In genomic region chr4:134922111-134922924, GRCm38 (mm10) we compare ENCODE assay signal across 8 mouse cellular contexts. TPM values are rescaled to one million over a fixed set of nuclear protein-coding genes. Genes with fewer than 3 reads are reported as not detected.
DNase-seq lines count a peak whose midpoint lies in the region; ATAC-seq and TF ChIP-seq lines count a peak whose summit lies in the region.

No protein-coding gene starts in this region.

- H3K36me3 ChIP-seq in lung, embryonic 14.5 days (ENCODE audit: insufficient read depth) = peaks cover 29% of the 10 kb centered on the region
- peaks cover 21% of the 10 kb centered on the region for H3K36me3 ChIP-seq in embryonic facial prominence, embryonic 13.5 days
- H3K36me3 ChIP-seq in hindbrain, embryonic 14.5 days (replicated peaks; ENCODE audit: control insufficient read depth, insufficient read depth) = peaks cover 30% of the 10 kb centered on the region
- H3K36me3 ChIP-seq in midbrain, embryonic 15.5 days (replicated peaks) = peaks cover 20% of the 10 kb centered on the region

- 58% methylated on average over 10 of the region's 10 CpGs for WGBS in lung, embryonic 14.5 days
- 54% methylated on average over 10 of the region's 10 CpGs for WGBS in embryonic facial prominence, embryonic 13.5 days
- 61% methylated on average over 10 of the region's 10 CpGs for WGBS in hindbrain, embryonic 14.5 days
- 61% methylated on average over 10 of the region's 10 CpGs for WGBS in midbrain, embryonic 15.5 days

- H3K9ac ChIP-seq in lung, embryonic 14.5 days = peak overlapping the region; percentile 57
- peak overlapping the region; percentile 99 for H3K9ac ChIP-seq in embryonic facial prominence, embryonic 13.5 days
- peak overlapping the region; percentile 97 for H3K9ac ChIP-seq in hindbrain, embryonic 14.5 days
- peak overlapping the region; percentile 54 for H3K9ac ChIP-seq in midbrain, embryonic 15.5 days

- H3K27ac ChIP-seq in lung, embryonic 14.5 days (ENCODE audit: low read depth) = peak overlapping the region; percentile 91
- peak overlapping the region; percentile 96 for H3K27ac ChIP-seq in embryonic facial prominence, embryonic 13.5 days
- peak overlapping the region; percentile 95 for H3K27ac ChIP-seq in hindbrain, embryonic 14.5 days
- H3K27ac ChIP-seq in midbrain, embryonic 15.5 days = peak overlapping the region; percentile 87

- H3K9me3 ChIP-seq in lung, embryonic 14.5 days (ENCODE audit: low read depth, low read length) = no peaks in the 10 kb centered on the region
- H3K9me3 ChIP-seq in embryonic facial prominence, embryonic 13.5 days = no peaks in the 10 kb centered on the region
- H3K9me3 ChIP-seq in hindbrain, embryonic 14.5 days (ENCODE audit: control insufficient read depth, low read length) = no peaks in the 10 kb centered on the region
- no peaks in the 10 kb centered on the region for H3K9me3 ChIP-seq in midbrain, embryonic 15.5 days

- peak overlapping the region; percentile 99 for H3K4me3 ChIP-seq in lung, embryonic 14.5 days (ENCODE audit: low read depth, low read length)
- peak overlapping the region; percentile 100 for H3K4me3 ChIP-seq in embryonic facial prominence, embryonic 13.5 days
- peak overlapping the region; percentile 100 for H3K4me3 ChIP-seq in hindbrain, embryonic 14.5 days (replicated peaks; ENCODE audit: low read length)
- peak overlapping the region; percentile 68 for H3K4me3 ChIP-seq in midbrain, embryonic 15.5 days

- ATAC-seq in lung, embryonic 14.5 days (ENCODE audit: insufficient read depth) = peak; percentile 5; the same call in 1 of the 2 replicates
- no peak for ATAC-seq in embryonic facial prominence, embryonic 13.5 days (ENCODE audit: insufficient number of reproducible peaks, insufficient read depth, low FRiP score, low TSS enrichment, low read depth)
- no peak for ATAC-seq in hindbrain, embryonic 14.5 days (ENCODE audit: low FRiP score)
- no peak for ATAC-seq in midbrain, embryonic 15.5 days (replicated peaks)

- DNase-seq in lung, embryonic 14.5 days = no peak
- no peak for DNase-seq in lung, postnatal 25 days (ENCODE audit: low spot score)
- DNase-seq in hindbrain, embryonic 14.5 days (ENCODE audit: low spot score) = no peak
- no peak for DNase-seq in layer of hippocampus, postnatal 14 days (ENCODE audit: low spot score in 2 of 2)
- no peak for DNase-seq in gastrocnemius, postnatal 25 days
- DNase-seq in kidney, postnatal 4 days = no peak

- no peaks in the 10 kb centered on the region for H3K27me3 ChIP-seq in lung, embryonic 14.5 days (ENCODE audit: insufficient read depth, low read length)
- H3K27me3 ChIP-seq in embryonic facial prominence, embryonic 13.5 days = no peaks in the 10 kb centered on the region
- no peaks in the 10 kb centered on the region for H3K27me3 ChIP-seq in hindbrain, embryonic 14.5 days (ENCODE audit: control insufficient read depth, insufficient read depth, low read length)
- no peaks in the 10 kb centered on the region for H3K27me3 ChIP-seq in midbrain, embryonic 15.5 days (replicated peaks)

- peaks cover 10% of the 10 kb centered on the region for H3K4me1 ChIP-seq in lung, embryonic 14.5 days (ENCODE audit: insufficient read depth)
- H3K4me1 ChIP-seq in embryonic facial prominence, embryonic 13.5 days = peaks cover 21% of the 10 kb centered on the region
- H3K4me1 ChIP-seq in hindbrain, embryonic 14.5 days (replicated peaks; ENCODE audit: control insufficient read depth, insufficient read depth, low read length) = peaks cover 26% of the 10 kb centered on the region
- H3K4me1 ChIP-seq in midbrain, embryonic 15.5 days = peaks cover 31% of the 10 kb centered on the region

- TF ChIP-seq CTCF in lung, embryonic 14.5 days (IDR thresholded peaks at IDR 0.05; ENCODE audit: low read depth) = no peak

- peak overlapping the region; percentile 75 for H3K4me2 ChIP-seq in lung, embryonic 14.5 days
- peak overlapping the region; percentile 69 for H3K4me2 ChIP-seq in embryonic facial prominence, embryonic 13.5 days
- H3K4me2 ChIP-seq in hindbrain, embryonic 14.5 days (replicated peaks) = peak overlapping the region; percentile 97
- peak overlapping the region; percentile 77 for H3K4me2 ChIP-seq in midbrain, embryonic 15.5 days

RNA-seq across cellular contexts. Expression of gene Rsrp1, which starts 1.1 kb away (rescaled TPM):
- 341 and 344 TPM in 2 replicates for polyA plus RNA-seq in lung, embryonic 14.5 days (2014; fragmentation: Nextera tagmentation; extraction: Ambion mirVana)
- 512 and 574 TPM in 2 replicates for polyA plus RNA-seq in embryonic facial prominence, embryonic 13.5 days (2015; fragmentation: Nextera tagmentation; extraction: Ambion mirVana)
- polyA plus RNA-seq in hindbrain, embryonic 14.5 days (2014; fragmentation: Nextera tagmentation; extraction: Ambion mirVana) = 405 and 417 TPM in 2 replicates
- 559 and 566 TPM in 2 replicates for polyA plus RNA-seq in midbrain, embryonic 15.5 days (2015; fragmentation: Nextera tagmentation; extraction: Ambion mirVana)
- total RNA-seq in layer of hippocampus, postnatal 14 days (2021) = 100 to 1,000 TPM; 241 to 268 TPM
- 100 to 1,000 TPM; 155 to 161 TPM for total RNA-seq in gastrocnemius, postnatal 25 days (2021)

RNA-seq across cellular contexts. Expression of gene Tmem50a, which starts 7.5 kb away (rescaled TPM):
- polyA plus RNA-seq in lung, embryonic 14.5 days (2014; fragmentation: Nextera tagmentation; extraction: Ambion mirVana) = 151 and 155 TPM in 2 replicates
- polyA plus RNA-seq in embryonic facial prominence, embryonic 13.5 days (2015; fragmentation: Nextera tagmentation; extraction: Ambion mirVana) = 172 and 199 TPM in 2 replicates
- polyA plus RNA-seq in hindbrain, embryonic 14.5 days (2014; fragmentation: Nextera tagmentation; extraction: Ambion mirVana) = 197 and 203 TPM in 2 replicates
- 203 and 218 TPM in 2 replicates for polyA plus RNA-seq in midbrain, embryonic 15.5 days (2015; fragmentation: Nextera tagmentation; extraction: Ambion mirVana)
- 100 to 1,000 TPM; 112 TPM for total RNA-seq in layer of hippocampus, postnatal 14 days (2021)
- total RNA-seq in gastrocnemius, postnatal 25 days (2021) = 10 to 100 TPM; 25.7 to 32.2 TPM

RNA-seq across cellular contexts. Expression of gene Syf2, which starts 8.4 kb away (rescaled TPM):
- polyA plus RNA-seq in lung, embryonic 14.5 days (2014; fragmentation: Nextera tagmentation; extraction: Ambion mirVana) = 59.6 and 63.2 TPM in 2 replicates
- polyA plus RNA-seq in embryonic facial prominence, embryonic 13.5 days (2015; fragmentation: Nextera tagmentation; extraction: Ambion mirVana) = 78.7 and 88.4 TPM in 2 replicates
- 47.7 and 50.2 TPM in 2 replicates for polyA plus RNA-seq in hindbrain, embryonic 14.5 days (2014; fragmentation: Nextera tagmentation; extraction: Ambion mirVana)
- 58.6 and 60.5 TPM in 2 replicates for polyA plus RNA-seq in midbrain, embryonic 15.5 days (2015; fragmentation: Nextera tagmentation; extraction: Ambion mirVana)
- total RNA-seq in layer of hippocampus, postnatal 14 days (2021) = 10 to 100 TPM; 42.6 to 43.8 TPM
- 10 to 100 TPM; 32.7 to 34.8 TPM for total RNA-seq in gastrocnemius, postnatal 25 days (2021)

RNA-seq across cellular contexts. Expression of gene Rhd, which starts 58.0 kb away (rescaled TPM):
- 1.6 and 1.7 TPM in 2 replicates for polyA plus RNA-seq in lung, embryonic 14.5 days (2014; fragmentation: Nextera tagmentation; extraction: Ambion mirVana)
- polyA plus RNA-seq in embryonic facial prominence, embryonic 13.5 days (2015; fragmentation: Nextera tagmentation; extraction: Ambion mirVana) = 2.4 and 6.1 TPM in 2 replicates
- polyA plus RNA-seq in hindbrain, embryonic 14.5 days (2014; fragmentation: Nextera tagmentation; extraction: Ambion mirVana) = 0.75 and 1.4 TPM in 2 replicates
- polyA plus RNA-seq in midbrain, embryonic 15.5 days (2015; fragmentation: Nextera tagmentation; extraction: Ambion mirVana) = 0.98 and 1.1 TPM in 2 replicates
- total RNA-seq in layer of hippocampus, postnatal 14 days (2021) = not detected
- not detected for total RNA-seq in gastrocnemius, postnatal 25 days (2021)
